Mouse (Mus musculus) kidney, adult 8-10 months (tissue): Measurements from ENCODE around the gene B230118H07Rik.
A peak's percentile ranks its signal among the peaks of the same experiment; 100 is the strongest.

Experiments
- DNase-seq, 2 experiments: peaks; one replicate each; pipeline ENCODE4 v3.0.0; 2022

Gene B230118H07Rik

DNA sequence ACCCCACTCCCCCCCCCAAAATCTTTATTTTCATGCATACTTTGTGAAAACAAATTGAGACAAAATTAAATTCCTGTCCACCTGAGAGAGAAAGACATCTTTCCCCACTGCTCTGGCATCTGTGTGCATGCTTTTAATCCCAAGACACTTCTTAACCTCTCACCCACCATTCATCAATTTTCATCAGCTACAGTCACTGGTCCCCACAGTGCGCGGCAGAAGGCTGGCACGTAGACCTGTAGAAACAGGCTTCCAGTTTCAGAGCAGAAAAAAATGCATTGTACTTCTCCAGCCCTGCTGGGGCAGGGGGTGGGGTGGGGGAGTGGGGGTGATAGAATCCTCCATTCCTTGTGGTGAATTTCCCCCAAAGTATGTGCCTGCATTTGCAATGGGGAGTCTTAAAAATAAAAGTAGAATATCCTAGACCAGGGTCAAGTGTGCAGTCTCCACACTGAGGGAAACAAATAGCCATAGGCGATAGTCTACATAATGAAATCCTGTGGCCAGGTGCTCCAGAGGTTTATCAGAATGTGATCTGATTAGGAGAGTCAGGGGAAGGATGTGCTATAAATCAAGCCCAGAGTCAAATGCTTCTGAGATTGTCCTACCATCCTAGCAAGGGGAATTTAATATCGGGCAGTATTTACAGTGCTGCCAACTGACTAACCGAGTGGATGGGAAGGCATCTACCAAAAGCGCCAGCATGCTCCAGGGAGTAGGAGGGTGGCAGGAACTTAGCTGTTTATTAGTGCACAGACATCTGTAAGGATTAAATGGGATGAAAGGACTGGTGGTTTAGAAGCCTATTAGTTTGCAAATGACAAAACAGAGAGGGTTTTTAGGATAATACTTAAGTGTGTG, 10.1 kb downstream of the B230118H07Rik start:
- no peak for DNase-seq

DNA sequence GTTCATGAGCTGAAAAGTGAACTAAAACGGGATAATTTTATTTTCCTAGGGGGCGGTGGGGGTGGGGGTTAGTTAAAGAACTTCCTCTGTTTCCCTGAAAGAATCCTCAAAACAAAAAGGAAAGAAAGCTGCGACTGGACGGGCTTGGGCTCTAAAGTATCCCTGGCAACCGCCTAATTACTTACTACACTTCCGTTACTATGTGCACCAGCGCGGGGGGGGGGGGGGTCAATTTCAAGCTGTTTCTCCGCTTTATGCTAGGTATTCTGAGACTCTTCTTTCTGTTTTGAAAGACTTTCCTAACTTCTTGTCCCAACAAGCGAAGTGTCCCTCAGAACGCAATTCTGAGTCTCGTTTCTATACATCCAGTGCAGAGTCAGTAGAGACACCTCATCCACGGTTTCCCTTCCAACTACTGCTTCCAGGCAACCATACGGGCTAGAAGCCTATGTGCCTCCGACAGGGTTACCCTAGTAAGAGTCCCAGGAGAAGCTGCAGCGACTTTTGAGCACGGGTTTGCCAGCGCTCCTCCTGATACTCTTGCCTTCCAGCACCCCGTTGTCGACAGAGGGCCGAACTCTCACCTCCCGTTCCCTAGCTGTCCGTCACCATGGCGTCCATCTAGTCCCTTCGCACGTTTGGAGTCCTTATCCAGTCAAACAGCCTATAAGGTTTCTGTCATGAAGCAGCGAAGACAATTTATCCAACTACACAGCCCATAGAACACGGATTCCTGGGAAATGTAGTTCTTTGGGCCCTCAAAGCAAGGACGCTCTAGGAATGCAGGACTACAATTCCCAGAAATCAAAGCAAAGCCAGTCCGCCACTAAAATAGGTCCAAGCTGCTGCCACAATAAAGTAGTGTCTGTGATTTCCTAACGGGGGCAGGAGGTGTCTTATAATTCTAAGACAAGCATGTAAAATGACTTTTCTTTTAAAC, 20.8 kb downstream of the B230118H07Rik start:
- peak; percentile 92 to 96 for DNase-seq

DNA sequence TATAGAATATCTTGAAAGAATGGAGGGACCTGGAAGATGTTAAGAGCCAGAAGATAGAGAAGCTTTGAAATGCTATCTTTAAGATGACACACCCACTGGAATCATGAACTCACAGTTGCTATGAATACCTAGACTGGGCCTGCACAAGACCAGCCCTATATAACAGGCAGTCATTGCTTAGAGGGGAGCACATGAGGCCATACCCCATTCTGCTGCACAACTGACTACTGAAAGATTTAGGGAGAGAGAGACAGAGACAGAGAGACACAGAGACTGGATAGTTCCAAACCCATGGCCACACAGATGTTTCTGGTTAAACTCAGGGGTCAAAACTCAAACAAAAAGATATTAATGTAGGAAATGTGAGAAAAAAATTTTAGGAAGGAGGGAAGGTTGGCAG, 22.1 kb downstream of the B230118H07Rik start:
- DNase-seq: no peak

DNA sequence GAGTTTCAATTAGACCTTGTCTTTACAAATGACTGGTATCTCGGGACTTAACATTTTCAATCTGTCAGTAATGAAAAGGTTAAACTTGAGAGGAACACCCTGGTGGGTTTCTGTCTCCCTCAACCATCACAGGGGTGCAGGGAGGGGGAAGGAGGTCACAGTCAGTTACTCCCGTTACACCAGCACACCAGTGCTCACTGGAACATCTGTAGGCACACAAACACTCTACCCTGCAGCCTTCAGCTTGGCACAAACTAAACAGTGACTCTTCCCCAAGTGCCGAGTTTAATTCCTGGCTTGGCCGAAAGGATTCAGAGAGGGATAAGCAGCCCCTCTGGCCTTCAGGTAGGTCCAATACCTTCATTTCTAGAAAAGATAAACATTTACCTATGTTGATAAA, 24.8 kb downstream of the B230118H07Rik start, which contains the start of gene Rag2:
Gene Rag2 (plus strand): TSS at position 193 of the 400 bp plus-strand sequence.
- DNase-seq: no peak

DNA sequence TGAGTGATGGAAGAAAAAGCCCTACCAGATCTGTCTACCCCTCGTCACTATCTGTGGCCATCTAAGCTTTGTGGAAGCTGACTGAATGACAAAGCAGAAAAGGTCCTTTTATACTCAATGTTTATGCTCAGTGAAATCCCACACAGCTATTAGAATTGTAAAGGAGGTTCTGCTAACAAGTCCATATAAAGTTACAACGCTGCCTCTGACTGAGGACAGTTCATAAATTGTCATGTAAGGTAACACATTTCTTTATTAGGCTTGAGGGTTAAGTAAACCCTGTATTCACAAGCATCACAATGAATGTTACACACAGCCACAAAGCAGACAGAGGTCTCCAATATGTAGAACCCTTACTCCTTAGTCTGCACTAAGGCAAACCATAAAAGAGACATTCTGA, 25.3 kb downstream of the B230118H07Rik start:
- no peak for DNase-seq

DNA sequence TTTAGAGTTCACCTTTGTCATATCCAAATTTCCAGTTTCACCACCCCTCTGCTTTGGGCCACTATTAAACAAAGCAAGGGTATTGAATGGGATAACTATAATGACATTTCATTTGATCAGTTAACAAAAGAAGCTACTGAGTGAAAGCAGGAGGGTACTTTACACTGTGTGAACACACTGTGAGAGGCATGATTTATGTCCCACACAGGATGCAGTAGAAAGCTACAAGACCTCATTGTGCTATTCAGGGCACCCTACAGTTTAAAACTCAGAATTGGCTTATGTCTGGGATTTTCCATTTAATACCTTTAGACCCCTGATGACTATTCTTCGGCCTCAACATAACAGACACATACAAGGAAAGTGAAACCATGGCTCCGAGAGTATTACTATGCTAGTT, 26.3 kb downstream of the B230118H07Rik start:
- DNase-seq: no peak

DNA sequence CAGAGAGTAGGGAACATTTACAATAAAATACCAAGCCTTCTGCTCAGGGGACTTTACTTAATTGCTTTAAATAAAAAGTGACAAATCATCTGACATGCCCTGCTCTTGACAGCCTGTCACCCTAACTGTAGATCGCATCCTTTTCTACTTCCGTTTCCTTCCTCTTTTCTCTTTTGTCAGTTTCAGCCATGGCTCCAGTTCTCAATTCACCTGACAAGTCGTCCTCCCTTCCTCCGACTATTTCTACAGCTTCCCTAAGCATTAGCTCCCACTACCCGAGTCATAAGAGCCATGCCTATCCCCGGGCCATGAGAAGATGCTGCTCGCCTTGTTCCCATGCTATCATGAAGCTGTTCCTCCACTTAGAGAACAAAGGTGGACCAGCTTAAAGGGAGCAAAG, 27.7 kb downstream of the B230118H07Rik start:
- DNase-seq: no peak

DNA sequence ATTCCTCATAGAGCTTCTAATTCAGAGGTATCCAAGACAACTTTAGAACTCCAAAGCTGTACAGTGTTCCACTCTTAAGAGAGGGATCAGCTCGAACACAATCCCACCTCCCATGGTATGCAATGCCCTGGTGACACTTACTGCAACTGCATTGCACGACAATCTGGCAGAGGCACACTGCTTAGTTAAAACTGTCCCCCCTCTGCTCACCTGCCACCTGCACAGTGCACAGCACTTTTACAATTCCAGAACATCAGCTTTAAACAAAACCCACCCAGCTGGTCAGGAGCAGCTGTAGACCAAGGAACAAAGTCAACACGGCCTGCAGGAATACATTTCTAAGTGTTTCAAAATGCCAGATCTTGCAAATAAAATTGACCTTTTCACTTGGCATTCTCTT, 28.4 kb downstream of the B230118H07Rik start:
- DNase-seq: no peak

DNA sequence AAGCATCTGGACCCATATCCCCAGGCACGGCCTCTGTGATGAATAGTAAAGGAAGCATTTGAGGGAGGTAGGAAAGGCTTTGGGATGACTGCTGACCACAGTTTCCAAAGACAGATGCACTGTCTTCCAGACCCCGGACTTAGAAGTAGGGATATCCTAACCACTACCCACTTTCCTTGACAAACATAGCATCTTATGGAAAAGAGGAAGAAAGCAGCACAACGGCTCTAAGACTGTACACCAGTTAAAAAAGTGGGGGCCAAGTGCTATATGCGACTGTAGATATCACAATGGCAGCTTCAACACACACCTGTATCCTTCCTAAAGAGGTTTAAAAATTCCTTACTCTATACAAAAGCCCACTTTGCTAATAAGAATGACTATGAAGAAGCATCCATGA, 31.0 kb downstream of the B230118H07Rik start:
- DNase-seq: no peak

DNA sequence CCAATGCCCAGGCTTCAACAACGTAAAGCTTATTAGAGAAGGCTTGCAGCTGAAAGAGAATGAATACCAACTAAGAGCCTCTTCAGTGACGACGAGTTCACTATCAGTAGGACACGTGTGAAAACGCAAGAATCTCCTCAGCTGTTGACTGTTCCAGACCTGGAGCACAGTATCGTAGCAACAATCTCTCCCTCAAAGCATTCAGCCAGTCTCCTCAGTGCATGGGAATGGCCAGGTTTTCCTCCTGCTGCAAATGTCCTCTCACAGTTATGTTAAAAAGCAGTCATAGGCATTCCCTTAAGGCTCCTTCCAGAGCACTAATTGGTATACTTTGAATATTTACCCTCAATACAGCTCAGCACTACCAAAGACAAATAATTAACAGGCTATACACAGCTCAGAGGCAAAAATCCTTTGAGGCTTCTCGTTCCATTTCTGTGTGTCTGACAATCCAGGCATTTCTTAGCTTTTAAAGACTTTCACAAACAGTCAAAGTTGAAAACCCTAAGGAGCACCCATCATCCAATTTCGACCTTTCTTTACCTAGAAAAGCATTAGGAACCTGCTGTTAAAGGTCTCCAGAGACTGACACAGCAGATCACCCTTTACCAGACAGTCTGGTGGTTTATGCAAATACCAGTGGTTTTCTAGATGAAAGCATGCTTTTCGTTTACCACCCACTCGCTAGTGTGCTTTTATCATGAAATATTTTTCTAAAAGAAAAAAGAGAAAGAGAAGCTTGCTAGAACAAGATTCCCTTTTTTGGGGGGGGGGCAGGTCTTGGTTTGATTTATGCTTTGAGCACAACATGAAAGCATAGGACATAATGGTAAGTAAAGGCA, 33.6 kb downstream of the B230118H07Rik start:
- DNase-seq: no peak

DNA sequence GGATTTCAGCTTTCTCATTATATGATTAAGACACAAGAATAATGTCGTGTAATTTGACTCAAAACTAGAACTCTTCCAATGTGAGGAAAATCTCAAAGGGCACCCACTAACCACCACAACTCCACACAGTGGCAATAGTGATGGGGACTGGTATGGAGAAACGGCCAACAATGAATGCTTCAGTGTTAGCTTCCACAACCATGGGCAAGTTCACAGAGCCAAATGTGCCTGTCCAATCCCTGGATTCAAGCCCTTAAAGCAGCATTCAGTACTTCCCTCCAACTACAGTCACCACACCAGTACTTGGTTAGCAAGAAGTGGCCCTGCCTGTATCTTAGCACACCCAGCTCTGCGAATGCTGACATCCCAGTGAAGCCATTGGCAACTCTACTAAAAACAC, 38.5 kb downstream of the B230118H07Rik start:
- no peak for DNase-seq

DNA sequence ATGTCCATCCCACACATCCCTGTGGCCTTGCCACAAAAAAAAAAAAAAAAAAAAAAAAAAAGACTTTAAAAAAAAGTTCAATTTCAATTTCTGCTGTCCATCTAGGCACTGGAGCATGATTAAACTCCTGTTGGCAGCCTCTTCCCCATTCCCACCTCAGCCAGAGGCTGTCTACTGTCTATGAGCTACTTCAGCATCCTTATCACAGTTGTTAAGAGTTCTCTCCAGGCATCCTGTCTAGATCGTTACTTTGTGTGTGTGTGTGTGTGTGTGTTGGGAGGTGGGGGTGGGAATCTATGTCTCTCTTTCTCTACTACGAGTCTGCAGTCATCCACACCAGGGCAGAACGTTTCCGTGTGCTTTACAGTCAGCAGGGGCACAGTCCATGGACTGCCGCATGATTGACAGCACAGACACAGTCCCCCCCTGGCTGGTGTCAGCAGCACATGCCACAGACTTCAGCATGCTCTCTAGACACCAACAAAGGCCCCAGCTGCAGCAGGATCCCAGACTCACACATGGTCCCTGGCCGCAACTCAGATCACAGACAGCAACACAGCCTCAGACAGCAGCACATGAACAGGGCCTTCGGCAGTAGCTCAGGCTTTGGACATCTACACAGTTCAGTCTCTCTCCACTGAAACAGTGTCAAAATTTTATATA, 41.0 kb downstream of the B230118H07Rik start:
- no peak for DNase-seq

DNA sequence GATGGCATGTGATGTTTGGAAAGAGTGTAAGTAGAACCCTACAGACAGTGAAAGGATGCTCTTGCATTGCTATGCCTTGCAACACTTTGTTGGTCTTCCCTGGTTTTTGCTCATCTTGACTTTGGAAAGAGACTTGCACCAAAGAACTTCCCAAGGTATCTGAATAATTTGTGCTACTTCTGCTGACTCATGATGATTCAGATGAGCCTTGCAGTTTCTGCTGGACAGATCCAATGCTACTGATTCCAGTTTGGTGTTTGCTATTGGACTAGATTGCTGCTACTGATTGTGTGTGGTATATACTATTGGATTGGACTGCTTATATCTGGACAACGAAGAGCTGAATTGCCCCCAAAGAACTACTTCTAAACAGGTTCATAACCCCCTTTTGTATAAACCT, 46.2 kb downstream of the B230118H07Rik start:
- no peak for DNase-seq

DNA sequence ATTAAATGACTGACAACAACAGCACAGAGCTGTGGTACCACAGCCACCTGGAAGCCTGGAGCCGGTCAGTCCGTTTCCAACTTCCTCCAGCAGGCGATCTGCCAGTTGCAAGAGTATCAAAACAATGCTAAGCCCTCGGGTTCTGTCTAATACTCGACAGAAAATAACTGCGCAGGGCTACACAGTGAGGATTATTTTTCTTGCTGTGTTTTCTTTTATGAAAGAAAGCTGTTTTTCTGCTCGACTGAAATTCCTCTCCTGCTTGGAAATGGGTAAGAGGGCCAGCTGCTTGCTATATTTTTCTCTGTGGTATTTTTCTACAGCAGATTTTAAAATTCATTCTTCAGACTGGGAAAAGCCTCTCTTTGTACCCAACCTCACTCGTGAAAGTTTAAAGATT, 48.6 kb downstream of the B230118H07Rik start:
- DNase-seq: peak; percentile 17 to 23

DNA sequence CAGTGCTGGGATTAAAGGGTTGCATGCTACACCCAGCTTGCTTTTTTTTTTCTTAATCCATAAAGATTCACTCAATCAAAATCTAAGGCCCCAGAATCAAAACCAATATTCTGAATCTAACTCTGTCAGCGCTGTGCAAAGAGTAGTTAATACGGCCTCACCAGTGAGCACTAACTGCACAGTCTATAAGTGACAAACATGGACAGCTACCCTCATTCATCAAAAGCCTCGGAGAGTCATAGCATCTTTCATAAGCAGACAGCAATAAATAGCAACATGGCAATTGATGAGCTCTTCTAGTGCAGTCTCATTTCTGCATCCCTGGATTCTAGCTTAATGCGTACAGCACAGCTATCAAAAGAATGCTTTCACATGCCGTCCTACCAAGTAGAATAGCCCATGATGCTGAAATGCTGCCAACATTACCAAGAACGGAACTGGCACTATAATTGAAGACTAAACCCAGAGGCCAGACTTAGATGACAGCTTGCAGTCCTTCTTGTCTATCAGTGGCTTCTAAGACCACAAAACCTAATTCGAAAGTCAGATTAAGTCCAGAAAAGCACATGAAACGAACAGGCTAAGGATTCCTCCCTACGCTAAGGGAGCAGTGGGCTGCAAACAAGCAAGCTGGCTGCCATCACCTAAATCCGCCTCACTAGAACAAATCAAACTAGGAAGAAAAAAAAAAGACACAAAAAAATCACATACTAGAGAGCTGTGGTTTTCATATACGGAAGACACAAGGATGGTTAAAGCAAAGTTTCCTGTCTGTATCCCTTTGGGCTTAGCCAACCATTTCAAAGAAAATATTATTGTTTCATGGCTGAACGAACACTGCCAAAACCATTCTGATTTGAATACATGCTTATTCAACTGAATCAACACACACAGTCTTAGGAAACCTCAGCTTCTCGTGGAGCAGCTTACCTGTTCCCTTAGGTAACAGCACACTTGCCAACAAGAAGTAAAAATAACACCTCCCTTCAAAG, 50.8 kb downstream of the B230118H07Rik start:
- peak in 1 of 2 experiments; percentile 22 for DNase-seq

DNA sequence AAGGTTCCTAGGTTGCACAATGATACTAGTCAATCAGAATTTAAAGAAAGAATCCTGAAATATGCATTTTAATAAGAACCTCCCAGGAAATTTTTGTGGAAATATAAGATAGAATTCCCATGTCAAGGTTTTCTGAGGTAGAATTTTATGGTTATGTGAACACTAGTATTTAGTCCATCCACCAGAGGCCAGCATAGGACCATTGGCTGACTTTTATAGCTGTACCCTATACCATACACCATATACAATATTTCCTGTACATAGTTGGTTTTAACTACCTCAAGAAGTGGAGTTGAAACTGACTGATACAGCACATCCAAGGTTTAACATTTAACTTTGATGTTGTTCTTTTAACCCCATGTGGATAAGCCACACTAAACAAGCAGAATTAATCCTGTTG, 52.1 kb downstream of the B230118H07Rik start:
- no peak for DNase-seq

DNA sequence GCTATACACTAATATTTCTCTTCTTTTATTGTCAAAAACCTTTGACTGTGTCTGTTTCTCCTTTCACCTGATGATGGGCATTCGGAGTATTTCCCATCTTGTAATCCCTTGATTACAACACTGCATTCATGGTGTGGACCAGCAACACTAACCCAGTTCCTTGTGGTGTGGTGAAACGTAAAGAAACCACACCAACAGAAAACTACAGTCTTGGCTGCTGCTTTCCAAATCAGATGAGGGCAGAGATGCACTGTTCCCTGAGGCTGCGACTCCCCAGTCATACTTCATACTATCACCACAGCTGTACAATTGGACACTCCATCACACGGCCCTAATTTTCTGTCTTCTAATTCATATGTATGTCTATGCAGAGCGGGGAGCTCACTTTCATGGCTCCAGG, 54.7 kb downstream of the B230118H07Rik start:
- no peak for DNase-seq

DNA sequence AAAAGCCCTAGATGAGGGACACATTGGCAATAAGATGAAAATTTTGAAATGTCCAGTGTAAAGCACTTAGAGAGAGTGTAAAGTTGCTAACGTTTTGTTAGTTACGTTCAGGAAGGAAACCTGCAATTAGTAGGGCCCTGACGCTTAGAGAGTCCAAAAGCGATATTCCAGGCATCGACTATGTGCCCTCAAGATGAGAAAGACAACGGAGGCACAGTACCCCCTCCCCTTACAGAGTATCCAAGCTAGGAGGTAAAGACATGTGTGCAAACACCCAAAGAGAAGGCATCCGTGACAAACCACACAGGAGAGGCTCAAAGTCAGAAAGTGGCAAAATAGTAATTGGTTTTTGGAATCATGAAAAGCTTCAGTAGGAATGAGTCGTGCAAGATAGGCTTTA, 56.4 kb downstream of the B230118H07Rik start:
- no peak for DNase-seq

DNA sequence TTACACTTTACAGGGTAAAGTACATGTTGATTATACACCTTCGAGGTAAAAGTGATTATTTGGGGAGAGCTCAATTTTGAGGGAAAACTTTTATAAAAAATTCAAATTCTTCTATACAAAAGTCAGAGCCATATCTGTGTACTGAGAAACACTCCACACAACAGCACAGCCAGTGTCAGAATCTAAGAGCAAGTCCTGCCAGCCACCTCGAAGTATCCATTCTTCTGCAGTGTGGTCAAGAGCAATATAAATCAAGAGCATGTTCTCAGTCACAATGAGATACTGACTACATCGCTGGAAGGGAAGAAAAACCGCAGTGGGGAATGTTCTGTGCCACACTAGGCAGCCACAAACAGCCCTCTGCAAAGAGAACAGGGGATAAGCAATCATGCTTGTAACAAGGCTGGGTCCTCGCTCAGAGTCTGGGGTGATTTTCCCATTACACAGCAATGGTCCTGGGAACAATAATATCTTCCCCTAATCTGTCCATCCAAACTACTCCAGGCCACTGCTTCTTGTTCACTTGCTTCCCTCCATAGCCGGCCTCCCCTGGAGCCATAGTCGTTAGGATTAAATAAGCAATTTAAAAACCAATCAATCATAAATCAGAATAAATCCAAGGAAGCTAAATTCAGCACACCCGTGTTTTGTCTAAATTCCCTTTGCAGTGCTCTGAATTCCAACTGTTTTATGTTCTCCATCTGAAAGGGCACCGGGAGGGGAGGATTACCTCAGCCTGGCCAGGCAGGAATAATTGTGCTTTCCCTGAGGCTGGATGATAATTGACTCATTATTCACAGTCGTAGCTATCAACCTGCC, 57.1 kb downstream of the B230118H07Rik start:
- DNase-seq: no peak

DNA sequence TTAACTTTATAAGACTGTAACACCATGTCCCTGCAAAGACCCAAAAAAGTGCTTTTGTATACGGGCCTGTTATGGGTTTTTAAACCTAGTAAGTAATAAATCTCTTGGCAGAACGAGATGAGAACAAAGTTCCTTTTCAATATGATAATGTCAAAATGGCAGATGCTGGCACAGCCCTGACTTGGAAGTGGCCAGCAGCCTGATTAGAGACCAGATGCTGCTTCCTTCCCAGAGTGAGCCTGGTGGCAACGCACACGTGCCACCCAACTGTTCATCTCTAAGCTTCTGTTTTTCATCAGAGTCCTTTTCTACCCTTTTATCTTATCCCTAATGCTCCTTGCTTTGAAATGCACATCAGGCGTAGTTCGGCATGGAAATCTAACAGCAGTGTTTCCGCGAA, 58.0 kb downstream of the B230118H07Rik start:
- DNase-seq: no peak
